ENCODE assay signal across 9 mouse cellular contexts in genomic region chr1:134858344-134859053, GRCm38 (mm10).
A peak's percentile ranks its signal among the peaks of the same experiment; 100 is the strongest.
DNase-seq lines count a peak whose midpoint lies in the region; ATAC-seq and TF ChIP-seq lines count a peak whose summit lies in the region.
"Had no signal": no experiment of that assay in that cellular context is flagged by ENCODE, and none has a peak within 500 bp of the region (broad histone marks: within the 10 kb centered on the region; RNA-seq: fewer than 3 reads in every experiment).

No protein-coding gene starts in this region.

- peak; percentile 40 to 65 for DNase-seq in adrenal gland, adult (ENCODE audit: inconsistent age in 2 of 2, low spot score in 1 of 2)
- DNase-seq in adrenal gland, adult 8-10 months = no peak
- no peak for DNase-seq in neural tube, embryonic 10.5 days (ENCODE audit: extremely low spot score, low spot score)
- no peak for DNase-seq in layer of hippocampus, adult 9-10 months (ENCODE audit: low spot score)
- DNase-seq: liver, embryonic 13.5 days had no signal

- TF ChIP-seq POLR2A in olfactory bulb, adult 2 months (IDR thresholded peaks at IDR 0.05; ENCODE audit: insufficient read depth, low read depth, low read length) = no peak

- TF ChIP-seq CTCF in olfactory bulb, adult 2 months (IDR thresholded peaks at IDR 0.05; ENCODE audit: insufficient read depth, low read depth, low read length) = no peak

- WGBS in neural tube, embryonic 13.5 days = 53% methylated on average over 3 of the region's 3 CpGs
- 12% methylated on average over 3 of the region's 3 CpGs for WGBS in heart, embryonic 14.5 days
- 35% methylated on average over 3 of the region's 3 CpGs for WGBS in olfactory bulb, adult 2 months
- 80% methylated on average over 3 of the region's 3 CpGs for WGBS in kidney, embryonic 14.5 days

- H3K4me3 ChIP-seq in neural tube, embryonic 13.5 days = no peak overlapping the region
- no peak overlapping the region for H3K4me3 ChIP-seq in heart, embryonic 14.5 days (ENCODE audit: control insufficient read depth in 1 of 2, insufficient read depth in 1 of 2, low read depth in 1 of 2, low read length in 2 of 2)
- H3K4me3 ChIP-seq in olfactory bulb, adult 2 months (ENCODE audit: insufficient read depth, low read depth, low read length) = no peak overlapping the region
- H3K4me3 ChIP-seq in kidney, embryonic 14.5 days (ENCODE audit: low read length) = no peak overlapping the region
- H3K4me3 ChIP-seq: liver, embryonic 13.5 days had no signal

- no peaks in the 10 kb centered on the region for H3K27me3 ChIP-seq in neural tube, embryonic 13.5 days
- no peaks in the 10 kb centered on the region for H3K27me3 ChIP-seq in heart, embryonic 14.5 days (ENCODE audit: control insufficient read depth, insufficient read depth, low read length)
- H3K27me3 ChIP-seq in kidney, embryonic 14.5 days (ENCODE audit: control insufficient read depth, insufficient read depth, low read length) = no peaks in the 10 kb centered on the region
- H3K27me3 ChIP-seq: liver, embryonic 13.5 days had no signal

- H3K9me3 ChIP-seq in neural tube, embryonic 13.5 days = no peaks in the 10 kb centered on the region
- no peaks in the 10 kb centered on the region for H3K9me3 ChIP-seq in heart, embryonic 14.5 days (ENCODE audit: control insufficient read depth, low read length)
- no peaks in the 10 kb centered on the region for H3K9me3 ChIP-seq in kidney, embryonic 14.5 days (ENCODE audit: control insufficient read depth, low read length)
- H3K9me3 ChIP-seq: liver, embryonic 13.5 days had no signal

- peaks cover 6% of the 10 kb centered on the region; the same call in 1 of the 2 replicates for H3K36me3 ChIP-seq in neural tube, embryonic 13.5 days
- peaks cover 19% of the 10 kb centered on the region for H3K36me3 ChIP-seq in heart, embryonic 14.5 days (ENCODE audit: control insufficient read depth, insufficient read depth, low read length)
- H3K36me3 ChIP-seq in kidney, embryonic 14.5 days (ENCODE audit: control insufficient read depth, insufficient read depth, low read length) = no peaks in the 10 kb centered on the region

- H3K27ac ChIP-seq in neural tube, embryonic 13.5 days (replicated peaks) = no peak overlapping the region; the same call in 1 of the 2 replicates
- H3K27ac ChIP-seq in heart, embryonic 14.5 days (replicated peaks in 1 of 2; ENCODE audit: control insufficient read depth in 1 of 2, insufficient read depth in 1 of 2, low read depth in 2 of 2, low read length in 2 of 2) = peak overlapping the region; percentile 67 to 76
- H3K27ac ChIP-seq in olfactory bulb, adult 2 months (ENCODE audit: insufficient read depth, low read depth, low read length) = peak overlapping the region; percentile 36; the same call in 1 of the 2 replicates
- no peak overlapping the region for H3K27ac ChIP-seq in kidney, embryonic 14.5 days (ENCODE audit: low read depth, low read length)
- H3K27ac ChIP-seq: liver, embryonic 13.5 days had no signal

- H3K4me2 ChIP-seq in neural tube, embryonic 13.5 days = no peak overlapping the region
- peak overlapping the region; percentile 34 for H3K4me2 ChIP-seq in heart, embryonic 14.5 days (ENCODE audit: low read length)
- H3K4me2 ChIP-seq in kidney, embryonic 14.5 days (replicated peaks; ENCODE audit: low read depth, low read length) = no peak overlapping the region
- H3K4me2 ChIP-seq: liver, embryonic 13.5 days had no signal

- peaks cover 24% of the 10 kb centered on the region for H3K4me1 ChIP-seq in neural tube, embryonic 13.5 days (replicated peaks)
- peaks cover 2 to 24% of the 10 kb centered on the region in 2 experiments; a peak in 3 of 4 replicates for H3K4me1 ChIP-seq in heart, embryonic 14.5 days (ENCODE audit: control insufficient read depth in 2 of 2, insufficient read depth in 2 of 2, low read length in 2 of 2)
- H3K4me1 ChIP-seq in olfactory bulb, adult 2 months (ENCODE audit: control insufficient read depth, insufficient read depth, low read length) = peaks cover 9% of the 10 kb centered on the region; the same call in 1 of the 2 replicates
- H3K4me1 ChIP-seq in kidney, embryonic 14.5 days (ENCODE audit: control insufficient read depth, insufficient read depth, low read length) = no peaks in the 10 kb centered on the region
- H3K4me1 ChIP-seq: liver, embryonic 13.5 days had no signal

- no peak overlapping the region for H3K9ac ChIP-seq in neural tube, embryonic 13.5 days
- H3K9ac ChIP-seq in heart, embryonic 14.5 days (ENCODE audit: low read length) = 0 out of 2 replicates have a peak overlapping the region, but pooled peaks have one; percentile 2
- no peak overlapping the region for H3K9ac ChIP-seq in kidney, embryonic 14.5 days (ENCODE audit: low read depth, low read length)
- H3K9ac ChIP-seq: liver, embryonic 13.5 days had no signal

- peak; percentile 64; the same call in 1 of the 2 replicates for ATAC-seq in neural tube, embryonic 13.5 days (ENCODE audit: low read depth)
- peak; percentile 74 for ATAC-seq in heart, embryonic 14.5 days (ENCODE audit: insufficient number of reproducible peaks, insufficient read depth, low FRiP score, low read depth)
- no peak for ATAC-seq in kidney, embryonic 14.5 days (ENCODE audit: low FRiP score, low TSS enrichment)

Comparison
In these comparisons a context has a peak if more than half of its experiments do, and no peak if none do; other contexts are left out.
1. DNase-seq: peak in adrenal gland, adult (2 of 2); none in adrenal gland, adult 8-10 months (single experiment), neural tube, embryonic 10.5 days (single experiment) and layer of hippocampus, adult 9-10 months (single experiment).
2. H3K27ac ChIP-seq: peak in heart, embryonic 14.5 days (2 of 2) and olfactory bulb, adult 2 months (single experiment); none in neural tube, embryonic 13.5 days (single experiment) and kidney, embryonic 14.5 days (single experiment).